Mouse (Mus musculus): ENCODE data around the gene Sfxn5. TPM values are rescaled to one million over a fixed set of nuclear protein-coding genes. Genes with fewer than 3 reads are reported as not detected.
A peak's percentile ranks its signal among the peaks of the same experiment; 100 is the strongest.

The Sfxn5 gene
- polyA plus RNA-seq, 1 experiment from 2014 or later: 1.9 TPM

GRCm38 (mm10) chr6:85305826-85306225, 27.4 kb downstream of the Sfxn5 start:
- DNase-seq: no peak

DNA sequence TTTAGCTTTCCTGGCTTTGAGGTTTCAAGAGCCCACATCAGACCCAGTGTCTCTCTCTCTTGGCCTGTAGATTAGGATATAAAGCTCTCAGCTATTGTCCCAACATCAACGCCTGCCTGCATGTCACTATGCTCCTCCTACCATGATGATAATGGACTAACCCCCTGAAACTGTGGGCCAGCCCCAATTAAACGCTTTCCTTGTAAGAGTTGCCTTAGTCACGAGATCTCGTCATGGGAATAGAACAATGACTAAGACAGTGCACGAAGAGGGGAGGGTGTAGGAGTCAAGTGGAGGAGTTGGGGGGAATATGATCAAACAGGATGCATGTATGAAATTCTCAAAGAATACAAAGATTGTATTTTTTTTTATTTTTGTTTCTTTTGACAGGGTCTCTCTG, 28.3 kb downstream of the Sfxn5 start:
- WGBS (ENCODE audit: insufficient replicate concordance): 57% methylated on average over 5 of the region's 5 CpGs
- DNase-seq (no peak), ATAC-seq (ENCODE audit: low read depth) (no peak)
- Histone ChIP-seq H3K27me3 (no peaks in the 10 kb centered on the region), H3K9ac (no peak overlapping the region), H3K4me3 (replicated peaks) (no peak overlapping the region), H3K4me1 (replicated peaks) (peaks cover 13% of the 10 kb centered on the region; the same call in 1 of the 2 replicates), H3K4me2 (no peak overlapping the region), H3K36me3 (no peaks in the 10 kb centered on the region), H3K27ac (no peak overlapping the region), H3K9me3 (replicated peaks) (no peaks in the 10 kb centered on the region)

More at GRCm38 (mm10) chr6:85305826-85306225, 27.4 kb downstream of the Sfxn5 start:
- H3K36me3 ChIP-seq: no peaks in the 10 kb centered on the region
- no peak overlapping the region for H3K4me3 ChIP-seq (replicated peaks)
- H3K4me1 ChIP-seq (replicated peaks): peaks cover 13% of the 10 kb centered on the region; the same call in 1 of the 2 replicates
- no peak overlapping the region for H3K27ac ChIP-seq
- H3K27me3 ChIP-seq: no peaks in the 10 kb centered on the region
- H3K9ac ChIP-seq: no peak overlapping the region
- ATAC-seq (ENCODE audit: low read depth): no peak
- H3K9me3 ChIP-seq (replicated peaks): no peaks in the 10 kb centered on the region
- no peak overlapping the region for H3K4me2 ChIP-seq

DNA sequence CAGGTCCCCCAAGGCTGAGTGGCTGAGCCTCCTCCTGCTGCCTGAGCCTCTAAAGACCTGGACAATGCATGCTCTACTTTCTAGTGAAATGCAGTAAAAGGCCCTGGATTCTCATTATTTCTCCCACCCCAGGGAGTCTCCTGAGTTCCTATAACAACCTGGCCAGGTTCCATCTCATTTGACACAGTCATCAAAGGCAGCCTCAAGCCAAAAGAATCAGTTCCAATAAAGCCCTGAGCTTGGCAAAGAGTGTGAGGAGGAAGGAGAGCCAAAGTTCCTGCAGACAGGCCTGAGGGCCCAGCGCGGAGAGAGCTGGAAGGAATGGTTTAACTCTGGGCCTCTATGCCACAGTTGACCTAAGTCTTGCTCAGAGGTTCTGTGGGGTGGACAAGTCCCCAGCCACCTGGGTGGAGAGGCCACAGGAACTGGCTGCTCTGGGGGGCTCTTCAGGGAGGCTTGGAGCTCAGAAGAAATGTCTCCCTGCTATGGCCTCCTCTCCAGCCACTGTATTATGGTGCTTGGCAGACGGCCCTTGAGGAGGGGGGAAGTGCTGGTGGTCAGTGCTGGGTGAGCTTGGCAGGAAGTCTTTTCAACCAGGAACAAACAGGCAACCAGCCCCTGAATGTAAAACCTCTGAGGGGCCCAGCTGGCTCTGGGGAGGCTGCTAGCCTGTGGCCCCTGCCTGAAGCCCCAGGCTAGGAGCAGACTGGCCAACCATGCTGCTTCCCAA, 30.7 kb downstream of the Sfxn5 start:
- Histone ChIP-seq H3K27me3 (no peaks in the 10 kb centered on the region), H3K4me3 (replicated peaks) (no peak overlapping the region), H3K36me3 (no peaks in the 10 kb centered on the region), H3K4me2 (no peak overlapping the region), H3K9me3 (replicated peaks) (no peaks in the 10 kb centered on the region), H3K27ac (no peak overlapping the region), H3K9ac (no peak overlapping the region), H3K4me1 (replicated peaks) (peaks cover 13% of the 10 kb centered on the region; the same call in 1 of the 2 replicates)
- no peak for DNase-seq
- no peak for ATAC-seq (ENCODE audit: low read depth)
- WGBS (ENCODE audit: insufficient replicate concordance): 60% methylated on average over 3 of the region's 3 CpGs

DNA sequence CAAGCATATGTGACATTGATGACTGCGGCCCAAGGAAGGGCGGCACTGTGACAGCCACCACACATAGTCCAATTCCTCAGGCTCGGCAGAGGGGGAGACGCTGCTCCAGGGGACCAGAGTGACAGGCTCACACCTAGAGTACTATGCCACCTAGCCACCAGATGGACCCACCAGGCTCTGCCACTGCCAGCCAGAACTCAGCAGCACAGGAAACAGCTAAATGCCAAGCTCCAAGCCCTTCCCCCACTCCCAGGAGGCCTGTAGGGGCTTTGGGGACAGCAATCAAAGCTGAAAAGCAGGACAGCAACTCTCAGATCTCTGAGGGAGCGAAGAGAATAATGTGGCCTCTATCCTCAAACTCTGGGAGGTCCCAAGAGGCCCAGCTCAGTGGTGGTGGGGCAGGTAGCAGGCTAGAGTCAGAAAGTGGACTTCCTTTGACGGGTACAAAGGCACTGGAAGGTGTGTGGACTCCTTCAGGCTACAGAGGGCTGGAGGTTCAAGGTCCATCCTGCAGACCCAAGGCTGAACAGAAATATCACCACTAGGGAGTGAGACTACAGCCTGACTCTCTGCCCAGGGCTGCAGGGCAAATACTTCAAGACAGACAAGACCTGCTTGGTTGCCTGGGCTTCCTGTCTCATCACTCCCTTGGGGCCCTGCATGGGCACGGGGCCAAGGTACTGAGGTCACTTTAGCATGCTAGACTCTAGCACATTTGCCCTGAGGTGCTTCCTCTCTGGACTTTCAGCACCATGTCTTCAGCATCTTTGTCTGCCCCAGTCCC, 37.6 kb downstream of the Sfxn5 start:
- no peak for ATAC-seq (ENCODE audit: low read depth)
- 55% methylated on average over 7 of the region's 7 CpGs for WGBS (ENCODE audit: insufficient replicate concordance)
- no peak for DNase-seq

GRCm38 (mm10) chr6:85294004-85294379, 39.2 kb downstream of the Sfxn5 start:
- H3K27me3 ChIP-seq: no peaks in the 10 kb centered on the region
- no peak for DNase-seq
- no peaks in the 10 kb centered on the region for H3K36me3 ChIP-seq
- H3K4me3 ChIP-seq (replicated peaks): no peak overlapping the region
- H3K4me2 ChIP-seq: no peak overlapping the region
- peaks cover 23% of the 10 kb centered on the region for H3K4me1 ChIP-seq (replicated peaks)
- H3K9me3 ChIP-seq (replicated peaks): no peaks in the 10 kb centered on the region
- WGBS (ENCODE audit: insufficient replicate concordance): 76% methylated on average over 5 of the region's 5 CpGs
- H3K9ac ChIP-seq: no peak overlapping the region
- no peak for ATAC-seq (ENCODE audit: low read depth)
- H3K27ac ChIP-seq: no peak overlapping the region

More for the DNA sequence above, 37.6 kb downstream of the Sfxn5 start:
- Histone ChIP-seq H3K36me3 (no peaks in the 10 kb centered on the region), H3K4me1 (replicated peaks) (peaks cover 23% of the 10 kb centered on the region), H3K4me2 (no peak overlapping the region), H3K27me3 (no peaks in the 10 kb centered on the region), H3K9me3 (replicated peaks) (no peaks in the 10 kb centered on the region), H3K4me3 (replicated peaks) (no peak overlapping the region), H3K9ac (no peak overlapping the region), H3K27ac (no peak overlapping the region)

DNA sequence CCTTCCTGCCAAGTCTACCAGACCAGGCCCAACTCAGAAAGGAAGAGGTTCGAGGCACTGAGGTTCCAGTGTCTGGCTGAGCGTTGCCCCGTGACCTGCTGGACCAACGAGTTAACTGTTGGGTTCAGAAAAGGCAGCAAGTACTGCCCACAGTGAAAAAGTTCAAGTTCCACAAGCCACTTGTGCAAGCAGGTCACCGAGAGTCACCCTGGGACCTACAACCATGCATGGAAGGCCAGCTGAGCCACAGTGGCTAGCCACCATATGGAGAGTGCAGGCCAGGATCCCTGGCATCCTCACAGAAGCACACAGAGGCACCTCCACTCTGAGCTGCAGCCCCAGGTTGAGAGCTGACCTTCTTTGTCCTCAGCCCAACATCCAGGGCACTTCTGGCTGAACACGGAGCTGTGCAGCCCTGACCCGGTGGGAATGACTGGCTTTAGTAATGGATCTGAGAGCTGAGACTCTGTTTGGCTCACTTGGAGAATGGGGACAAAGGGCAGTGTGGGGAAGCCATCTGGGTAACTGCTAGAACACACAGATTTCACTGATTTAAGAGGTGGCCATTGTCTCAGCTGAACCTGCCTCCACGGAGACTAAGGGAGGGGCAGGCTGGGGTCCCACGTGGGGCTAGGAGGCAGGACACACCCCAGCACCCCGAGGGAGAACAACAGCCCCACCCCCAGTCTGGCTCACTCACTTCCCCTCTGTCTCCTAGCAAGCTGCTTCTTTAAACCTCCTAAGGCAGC, 39.8 kb downstream of the Sfxn5 start:
- Histone ChIP-seq H3K36me3 (no peaks in the 10 kb centered on the region), H3K4me2 (no peak overlapping the region), H3K4me1 (replicated peaks) (peaks cover 28% of the 10 kb centered on the region), H3K9ac (no peak overlapping the region), H3K27ac (no peak overlapping the region), H3K4me3 (replicated peaks) (no peak overlapping the region), H3K27me3 (no peaks in the 10 kb centered on the region), H3K9me3 (replicated peaks) (no peaks in the 10 kb centered on the region)
- DNase-seq (no peak), ATAC-seq (ENCODE audit: low read depth) (peak; percentile 51)
- 39% methylated on average over 10 of the region's 10 CpGs for WGBS (ENCODE audit: insufficient replicate concordance)

DNA sequence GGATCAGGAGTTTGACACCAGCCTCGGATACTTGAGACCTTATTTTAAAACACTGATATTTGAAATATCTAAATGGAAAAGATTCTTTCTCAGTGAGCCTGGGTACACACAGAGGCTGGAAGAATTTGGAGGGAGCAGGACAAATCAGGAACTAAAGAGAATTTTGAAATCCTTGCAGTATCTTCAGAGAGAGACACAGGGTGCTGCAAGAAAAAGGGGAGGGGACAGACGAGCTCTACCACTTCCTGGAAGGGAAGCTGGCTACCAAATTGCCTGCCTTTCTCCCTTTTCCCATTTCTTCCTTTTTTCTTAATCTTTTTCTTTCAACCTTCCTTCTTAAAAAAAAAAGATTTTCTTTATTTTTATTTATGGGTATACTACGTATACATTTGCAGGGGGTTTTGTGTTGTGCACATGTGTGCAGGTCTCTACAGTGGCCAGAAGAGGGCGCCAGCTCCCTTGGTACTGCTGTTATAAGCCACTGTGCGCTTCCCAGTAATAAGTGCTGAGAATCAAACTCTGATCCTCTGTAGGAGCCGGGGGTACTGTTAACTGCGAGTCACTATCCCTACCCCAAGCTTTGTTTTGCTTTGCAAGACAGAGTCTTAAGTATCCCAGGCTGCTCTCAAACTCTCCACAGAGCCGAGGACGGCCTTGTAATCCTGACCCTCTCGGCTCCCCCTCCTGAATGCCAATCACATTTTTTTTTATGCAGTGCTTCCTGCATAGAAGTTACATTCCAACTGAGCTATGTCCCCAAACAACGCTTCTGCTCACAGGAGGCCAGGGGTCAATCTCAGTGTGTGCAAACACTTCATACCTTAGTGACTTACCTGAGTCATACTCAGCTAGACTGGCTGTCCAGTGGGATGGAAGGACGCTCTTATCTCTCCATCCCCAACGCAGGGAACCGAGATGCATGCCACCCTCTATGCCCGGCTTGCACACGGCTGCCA, 42.1 kb downstream of the Sfxn5 start:
- 73% methylated on average over 16 of the region's 16 CpGs for WGBS (ENCODE audit: insufficient replicate concordance)
- no peak for ATAC-seq (ENCODE audit: low read depth)

DNA sequence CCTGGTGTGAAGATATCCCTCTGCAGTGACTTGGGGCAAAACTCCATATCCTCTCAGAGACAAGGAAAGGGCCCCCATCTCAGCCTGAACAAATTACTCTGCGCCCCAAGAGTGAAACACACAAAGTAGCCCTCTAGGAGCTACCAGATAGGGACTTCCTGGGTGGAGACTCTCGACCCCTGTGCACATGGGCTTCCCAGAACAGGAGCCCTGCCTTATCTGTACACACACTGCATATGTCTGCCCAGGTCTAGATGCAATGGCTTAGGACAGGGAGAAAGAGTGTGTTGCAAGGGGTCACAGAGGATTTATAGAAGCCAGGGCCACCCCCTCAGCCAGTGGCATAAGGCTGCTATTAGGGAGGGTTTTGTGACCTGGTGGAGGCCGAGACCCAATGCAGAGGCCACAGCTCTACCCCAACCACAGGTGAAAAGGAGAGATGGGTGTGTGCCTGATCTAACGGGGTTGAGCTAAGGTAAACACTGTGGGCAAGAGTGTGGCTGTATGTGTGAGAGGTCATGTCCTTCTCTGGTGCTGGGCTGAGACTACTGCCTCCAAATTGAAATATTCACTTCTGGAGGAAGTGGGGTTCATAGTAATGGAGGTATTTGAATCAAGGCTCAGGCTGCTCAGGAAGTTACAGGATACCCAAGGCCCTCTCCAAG, 44.9 kb downstream of the Sfxn5 start:
- Histone ChIP-seq H3K27ac (no peak overlapping the region), H3K9ac (no peak overlapping the region), H3K4me2 (no peak overlapping the region), H3K9me3 (replicated peaks) (no peaks in the 10 kb centered on the region), H3K4me1 (replicated peaks) (peaks cover 22% of the 10 kb centered on the region), H3K27me3 (no peaks in the 10 kb centered on the region), H3K4me3 (replicated peaks) (no peak overlapping the region), H3K36me3 (no peaks in the 10 kb centered on the region)
- ATAC-seq (ENCODE audit: low read depth) (peak; percentile 81), DNase-seq (peak; percentile 7)
- 25% methylated on average over 4 of the region's 4 CpGs for WGBS (ENCODE audit: insufficient replicate concordance)

More for the DNA sequence above, 42.1 kb downstream of the Sfxn5 start:
- H3K4me2 ChIP-seq: no peak overlapping the region
- H3K9me3 ChIP-seq (replicated peaks): no peaks in the 10 kb centered on the region
- no peak overlapping the region for H3K27ac ChIP-seq
- H3K27me3 ChIP-seq: no peaks in the 10 kb centered on the region
- peaks cover 39% of the 10 kb centered on the region for H3K4me1 ChIP-seq (replicated peaks)
- no peak for DNase-seq
- H3K36me3 ChIP-seq: no peaks in the 10 kb centered on the region
- H3K4me3 ChIP-seq (replicated peaks): no peak overlapping the region
- H3K9ac ChIP-seq: no peak overlapping the region

DNA sequence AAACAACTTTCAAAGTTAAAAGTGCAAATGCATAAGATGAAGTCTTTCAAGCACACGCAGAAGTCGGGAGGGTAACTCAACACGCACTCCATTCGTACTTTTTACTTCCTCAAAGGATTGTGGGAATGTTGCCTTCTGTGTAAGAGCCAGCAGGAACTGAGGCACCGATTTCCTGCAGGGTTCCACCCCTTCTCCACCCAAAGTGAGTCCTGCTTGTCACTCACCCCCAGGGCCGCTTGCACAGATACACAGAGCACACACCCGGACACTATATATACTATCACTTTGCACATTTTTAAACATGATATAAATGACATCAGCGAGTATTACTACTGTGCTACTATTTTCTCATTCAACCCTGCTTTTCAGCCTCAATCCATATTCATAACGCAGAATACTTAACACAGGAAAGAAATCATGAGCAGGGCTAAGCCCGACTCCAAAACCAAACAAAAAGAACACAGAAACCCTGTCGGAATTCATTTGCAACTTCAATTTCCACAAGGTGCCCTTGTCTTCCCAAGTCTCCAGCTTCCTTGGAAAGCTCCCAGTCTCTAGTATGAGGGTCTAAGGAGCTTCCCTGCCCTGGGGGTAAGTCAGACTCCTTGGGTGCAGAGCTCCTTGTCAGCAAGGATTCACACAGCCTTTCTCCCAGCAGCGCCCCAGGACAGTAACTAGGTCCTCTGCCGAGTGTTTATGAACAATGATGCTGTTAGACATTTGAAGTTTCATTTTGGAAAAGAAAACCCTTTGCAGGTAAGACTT, 46.8 kb downstream of the Sfxn5 start:
- Histone ChIP-seq H3K9me3 (replicated peaks) (no peaks in the 10 kb centered on the region), H3K4me3 (replicated peaks) (no peak overlapping the region), H3K4me1 (replicated peaks) (peaks cover 16% of the 10 kb centered on the region), H3K9ac (no peak overlapping the region), H3K4me2 (no peak overlapping the region), H3K27ac (no peak overlapping the region), H3K27me3 (no peaks in the 10 kb centered on the region), H3K36me3 (no peaks in the 10 kb centered on the region)
- no peak for ATAC-seq (ENCODE audit: low read depth)
- no peak for DNase-seq
- 61% methylated on average over 13 of the region's 13 CpGs for WGBS (ENCODE audit: insufficient replicate concordance)

DNA sequence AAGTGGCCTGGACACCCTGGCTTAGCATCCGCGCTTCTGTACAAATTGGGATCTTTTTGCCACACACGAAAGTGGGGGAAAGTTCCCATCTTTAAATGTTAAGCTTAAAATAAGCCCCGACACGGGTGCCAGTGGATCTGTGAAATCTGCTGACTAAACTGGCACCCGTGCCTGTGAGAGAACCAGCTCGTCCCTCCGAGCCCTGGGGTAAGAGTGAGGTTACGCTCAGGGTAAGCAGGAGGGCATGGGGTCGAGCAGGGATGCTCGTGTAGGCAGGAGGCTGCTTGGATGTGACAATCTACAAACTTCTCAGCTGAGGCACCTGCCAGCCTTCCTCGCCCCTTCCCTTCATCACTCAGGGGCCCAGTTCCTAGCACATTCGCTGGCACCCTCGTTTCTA, 52.4 kb downstream of the Sfxn5 start:
- ATAC-seq (ENCODE audit: low read depth): no peak
- Histone ChIP-seq H3K9ac (no peak overlapping the region), H3K4me3 (replicated peaks) (no peak overlapping the region), H3K27ac (no peak overlapping the region), H3K36me3 (no peaks in the 10 kb centered on the region), H3K4me2 (no peak overlapping the region), H3K9me3 (replicated peaks) (no peaks in the 10 kb centered on the region), H3K4me1 (replicated peaks) (no peaks in the 10 kb centered on the region), H3K27me3 (no peaks in the 10 kb centered on the region)
- WGBS (ENCODE audit: insufficient replicate concordance): 69% methylated on average over 14 of the region's 14 CpGs
- DNase-seq: no peak
